Mouse (Mus musculus): ENCODE measurements around the gene Arl10. TPM values are rescaled to one million over a fixed set of nuclear protein-coding genes. Genes with fewer than 3 reads are reported as not detected.

Gene Arl10
- polyA plus RNA-seq, 1 experiment from 2014 or later = 19.2 TPM

GRCm38 (mm10) chr13:54582860-54583259 lies 8.0 kb downstream of the Arl10 start:
- H3K9me3 ChIP-seq (ENCODE audit: control insufficient read depth, low read length) = no peaks in the 10 kb centered on the region
- no peak for ATAC-seq (ENCODE audit: insufficient number of reproducible peaks, insufficient read depth, low FRiP score, low read depth)
- no peak overlapping the region for H3K4me3 ChIP-seq (ENCODE audit: control insufficient read depth in 1 of 2, insufficient read depth in 1 of 2, low read depth in 1 of 2, low read length in 2 of 2)
- 81% methylated on average over 5 of the region's 5 CpGs for WGBS
- H3K27me3 ChIP-seq (ENCODE audit: control insufficient read depth, insufficient read depth, low read length) = no peaks in the 10 kb centered on the region
- no peak overlapping the region for H3K27ac ChIP-seq (replicated peaks in 1 of 2; ENCODE audit: control insufficient read depth in 1 of 2, insufficient read depth in 1 of 2, low read depth in 2 of 2, low read length in 2 of 2)
- H3K4me1 ChIP-seq (ENCODE audit: control insufficient read depth in 2 of 2, insufficient read depth in 2 of 2, low read length in 2 of 2) = no peaks in the 10 kb centered on the region
- no peak overlapping the region for H3K4me2 ChIP-seq (ENCODE audit: low read length)
- no peak overlapping the region for H3K9ac ChIP-seq (ENCODE audit: low read length)
- peaks cover 99% of the 10 kb centered on the region for H3K36me3 ChIP-seq (ENCODE audit: control insufficient read depth, insufficient read depth, low read length)

- no peak overlapping the region for H3K4me3 ChIP-seq (ENCODE audit: control insufficient read depth in 1 of 2, insufficient read depth in 1 of 2, low read depth in 1 of 2, low read length in 2 of 2)
- H3K4me2 ChIP-seq (ENCODE audit: low read length) = no peak overlapping the region
- H3K36me3 ChIP-seq (ENCODE audit: control insufficient read depth, insufficient read depth, low read length) = peaks cover 77% of the 10 kb centered on the region
- peaks cover 0 to 1% of the 10 kb centered on the region in 2 experiments; a peak in 1 of 4 replicates for H3K4me1 ChIP-seq (ENCODE audit: control insufficient read depth in 2 of 2, insufficient read depth in 2 of 2, low read length in 2 of 2)
- H3K27ac ChIP-seq (replicated peaks in 1 of 2; ENCODE audit: control insufficient read depth in 1 of 2, insufficient read depth in 1 of 2, low read depth in 2 of 2, low read length in 2 of 2) = no peak overlapping the region
- no peaks in the 10 kb centered on the region for H3K27me3 ChIP-seq (ENCODE audit: control insufficient read depth, insufficient read depth, low read length)
- ATAC-seq (ENCODE audit: insufficient number of reproducible peaks, insufficient read depth, low FRiP score, low read depth) = no peak
- WGBS = 75% methylated on average over 11 of the region's 11 CpGs
- no peak overlapping the region for H3K9ac ChIP-seq (ENCODE audit: low read length)
- H3K9me3 ChIP-seq (ENCODE audit: control insufficient read depth, low read length) = no peaks in the 10 kb centered on the region
These were observed 11.0 kb downstream of the Arl10 start for GRCm38 (mm10) chr13:54585831-54586230.

- H3K27ac ChIP-seq (replicated peaks in 1 of 2; ENCODE audit: control insufficient read depth in 1 of 2, insufficient read depth in 1 of 2, low read depth in 2 of 2, low read length in 2 of 2) = peak overlapping the region; percentile 53 to 76; a peak in 3 of 4 replicates
- no peaks in the 10 kb centered on the region for H3K9me3 ChIP-seq (ENCODE audit: control insufficient read depth, low read length)
- H3K4me3 ChIP-seq (ENCODE audit: control insufficient read depth in 1 of 2, insufficient read depth in 1 of 2, low read depth in 1 of 2, low read length in 2 of 2) = peak overlapping the region; percentile 80 to 93
- under 1% methylated on average over 24 of the region's 24 CpGs for WGBS
- peak overlapping the region; percentile 82 for H3K4me2 ChIP-seq (ENCODE audit: low read length)
- H3K36me3 ChIP-seq (ENCODE audit: control insufficient read depth, insufficient read depth, low read length) = peaks cover 62% of the 10 kb centered on the region
- H3K27me3 ChIP-seq (ENCODE audit: control insufficient read depth, insufficient read depth, low read length) = no peaks in the 10 kb centered on the region
- peaks cover 2 to 12% of the 10 kb centered on the region in 2 experiments; a peak in 2 of 4 replicates for H3K4me1 ChIP-seq (ENCODE audit: control insufficient read depth in 2 of 2, insufficient read depth in 2 of 2, low read length in 2 of 2)
- 0 out of 2 replicates have a peak, but pooled peaks have one; percentile 1 for ATAC-seq (ENCODE audit: insufficient number of reproducible peaks, insufficient read depth, low FRiP score, low read depth)
- H3K9ac ChIP-seq (ENCODE audit: low read length) = peak overlapping the region; percentile 88
These were observed 14.7 kb downstream of the Arl10 start for GRCm38 (mm10) chr13:54589414-54589995.

- H3K27me3 ChIP-seq (ENCODE audit: control insufficient read depth, insufficient read depth, low read length) = no peaks in the 10 kb centered on the region
- H3K27ac ChIP-seq (replicated peaks in 1 of 2; ENCODE audit: control insufficient read depth in 1 of 2, insufficient read depth in 1 of 2, low read depth in 2 of 2, low read length in 2 of 2) = peak within 1 kb of the TSS; percentile 71 to 76
- H3K4me3 ChIP-seq (ENCODE audit: control insufficient read depth in 1 of 2, insufficient read depth in 1 of 2, low read depth in 1 of 2, low read length in 2 of 2) = peak within 1 kb of the TSS; percentile 80 to 93
- peak; percentile 97 for ATAC-seq (ENCODE audit: insufficient number of reproducible peaks, insufficient read depth, low FRiP score, low read depth)
- peak within 1 kb of the TSS; percentile 88 for H3K9ac ChIP-seq (ENCODE audit: low read length)
- peaks cover 59% of the 10 kb centered on the region for H3K36me3 ChIP-seq (ENCODE audit: control insufficient read depth, insufficient read depth, low read length)
- H3K4me1 ChIP-seq (ENCODE audit: control insufficient read depth in 2 of 2, insufficient read depth in 2 of 2, low read length in 2 of 2) = peaks cover 4 to 13% of the 10 kb centered on the region in 2 experiments; a peak in 3 of 4 replicates
- WGBS = under 1% methylated on average over 51 of the region's 51 CpGs
- no peaks in the 10 kb centered on the region for H3K9me3 ChIP-seq (ENCODE audit: control insufficient read depth, low read length)
- peak within 1 kb of the TSS; percentile 86 for H3K4me2 ChIP-seq (ENCODE audit: low read length)
These were observed 15.5 kb downstream of the Arl10 start, which contains the start of the genes Nop16 and Higd2a for GRCm38 (mm10) chr13:54589996-54590951. Nop16 (minus strand) TSS chr13:54590090. Higd2a (plus strand) TSS chr13:54590207.

GRCm38 (mm10) chr13:54591776-54592356 lies 17.1 kb downstream of the Arl10 start:
- 87% methylated on average over 8 of the region's 8 CpGs for WGBS
- no peak overlapping the region for H3K4me3 ChIP-seq (ENCODE audit: control insufficient read depth in 1 of 2, insufficient read depth in 1 of 2, low read depth in 1 of 2, low read length in 2 of 2)

GRCm38 (mm10) chr13:54593617-54594016 lies 18.8 kb downstream of the Arl10 start:
- Histone ChIP-seq H3K27ac (replicated peaks in 1 of 2; ENCODE audit: control insufficient read depth in 1 of 2, insufficient read depth in 1 of 2, low read depth in 2 of 2, low read length in 2 of 2) (no peak overlapping the region), H3K9ac (ENCODE audit: low read length) (no peak overlapping the region), H3K36me3 (ENCODE audit: control insufficient read depth, insufficient read depth, low read length) (peaks cover 33% of the 10 kb centered on the region), H3K4me1 (ENCODE audit: control insufficient read depth in 2 of 2, insufficient read depth in 2 of 2, low read length in 2 of 2) (peaks cover 25 to 39% of the 10 kb centered on the region in 2 experiments), H3K27me3 (ENCODE audit: control insufficient read depth, insufficient read depth, low read length) (no peaks in the 10 kb centered on the region), H3K9me3 (ENCODE audit: control insufficient read depth, low read length) (no peaks in the 10 kb centered on the region), H3K4me2 (ENCODE audit: low read length) (no peak overlapping the region), H3K4me3 (ENCODE audit: control insufficient read depth in 1 of 2, insufficient read depth in 1 of 2, low read depth in 1 of 2, low read length in 2 of 2) (no peak overlapping the region)
- WGBS = 90% methylated on average over 11 of the region's 11 CpGs
- ATAC-seq (ENCODE audit: insufficient number of reproducible peaks, insufficient read depth, low FRiP score, low read depth) = no peak

More at GRCm38 (mm10) chr13:54591776-54592356, 17.1 kb downstream of the Arl10 start:
- H3K4me1 ChIP-seq (ENCODE audit: control insufficient read depth in 2 of 2, insufficient read depth in 2 of 2, low read length in 2 of 2) = peaks cover 19 to 29% of the 10 kb centered on the region in 2 experiments
- no peak overlapping the region for H3K9ac ChIP-seq (ENCODE audit: low read length)
- H3K36me3 ChIP-seq (ENCODE audit: control insufficient read depth, insufficient read depth, low read length) = peaks cover 44% of the 10 kb centered on the region
- peak overlapping the region; percentile 86 for H3K4me2 ChIP-seq (ENCODE audit: low read length)
- no peaks in the 10 kb centered on the region for H3K27me3 ChIP-seq (ENCODE audit: control insufficient read depth, insufficient read depth, low read length)
- H3K27ac ChIP-seq (replicated peaks in 1 of 2; ENCODE audit: control insufficient read depth in 1 of 2, insufficient read depth in 1 of 2, low read depth in 2 of 2, low read length in 2 of 2) = no peak overlapping the region
- H3K9me3 ChIP-seq (ENCODE audit: control insufficient read depth, low read length) = no peaks in the 10 kb centered on the region
- no peak for ATAC-seq (ENCODE audit: insufficient number of reproducible peaks, insufficient read depth, low FRiP score, low read depth)

- Histone ChIP-seq H3K36me3 (ENCODE audit: control insufficient read depth, insufficient read depth, low read length) (peaks cover 39% of the 10 kb centered on the region), H3K4me3 (ENCODE audit: control insufficient read depth in 1 of 2, insufficient read depth in 1 of 2, low read depth in 1 of 2, low read length in 2 of 2) (no peak overlapping the region), H3K9me3 (ENCODE audit: control insufficient read depth, low read length) (no peaks in the 10 kb centered on the region), H3K27me3 (ENCODE audit: control insufficient read depth, insufficient read depth, low read length) (no peaks in the 10 kb centered on the region), H3K4me2 (ENCODE audit: low read length) (peak overlapping the region; percentile 26; the same call in 1 of the 2 replicates), H3K27ac (replicated peaks in 1 of 2; ENCODE audit: control insufficient read depth in 1 of 2, insufficient read depth in 1 of 2, low read depth in 2 of 2, low read length in 2 of 2) (peak overlapping the region; percentile 47 to 78), H3K4me1 (ENCODE audit: control insufficient read depth in 2 of 2, insufficient read depth in 2 of 2, low read length in 2 of 2) (peaks cover 24 to 34% of the 10 kb centered on the region in 2 experiments), H3K9ac (ENCODE audit: low read length) (peak overlapping the region; percentile 41)
- ATAC-seq (ENCODE audit: insufficient number of reproducible peaks, insufficient read depth, low FRiP score, low read depth) = peak; percentile 40; the same call in 1 of the 2 replicates
- 31% methylated on average over 8 of the region's 8 CpGs for WGBS
These were observed 21.4 kb downstream of the Arl10 start for GRCm38 (mm10) chr13:54596107-54596690.

Data from heart, embryonic 14.5 days (tissue).